Comparison of ENCODE assay signal across 8 mouse cellular contexts in genomic region chr7:109169505-109170440, GRCm38 (mm10). TPM values are rescaled to one million over a fixed set of nuclear protein-coding genes. Genes with fewer than 3 reads are reported as not detected.
DNase-seq lines count a peak whose midpoint lies in the region; ATAC-seq and TF ChIP-seq lines count a peak whose summit lies in the region.

No protein-coding gene starts in this region.

- no peaks in the 10 kb centered on the region for H3K36me3 ChIP-seq in ES-Bruce4 (ENCODE audit: control insufficient read depth, insufficient read depth, low read length, poor library complexity, severe bottlenecking)
- no peaks in the 10 kb centered on the region for H3K36me3 ChIP-seq in heart, embryonic 14.5 days (ENCODE audit: control insufficient read depth, insufficient read depth, low read length)
- no peaks in the 10 kb centered on the region for H3K36me3 ChIP-seq in neural tube, embryonic 12.5 days

- TF ChIP-seq CTCF in gastrocnemius, adult 2 months (IDR thresholded peaks at IDR 0.05) = no peak
- no peak for TF ChIP-seq CTCF in ES-Bruce4 (IDR thresholded peaks at IDR 0.05; ENCODE audit: low read depth, low read length)

- under 1% methylated on average over 71 of the region's 72 CpGs for WGBS in heart, embryonic 14.5 days
- under 1% methylated on average over 72 of the region's 72 CpGs for WGBS in neural tube, embryonic 12.5 days

- H3K4me1 ChIP-seq in ES-Bruce4 (ENCODE audit: control insufficient read depth, insufficient read depth, low read length) = no peaks in the 10 kb centered on the region
- H3K4me1 ChIP-seq in heart, embryonic 14.5 days (ENCODE audit: control insufficient read depth in 2 of 2, insufficient read depth in 2 of 2, low read length in 2 of 2) = peaks cover 4 to 6% of the 10 kb centered on the region in 2 experiments; a peak in 2 of 4 replicates
- H3K4me1 ChIP-seq in neural tube, embryonic 12.5 days = peaks cover 40% of the 10 kb centered on the region

- no peak for TF ChIP-seq POLR2A in ES-Bruce4 (IDR thresholded peaks at IDR 0.05; ENCODE audit: insufficient read depth, low read length)

- H3K4me2 ChIP-seq in heart, embryonic 14.5 days (ENCODE audit: low read length) = peak overlapping the region; percentile 99
- peak overlapping the region; percentile 97 for H3K4me2 ChIP-seq in neural tube, embryonic 12.5 days (replicated peaks)

- H3K27me3 ChIP-seq in ES-Bruce4 (ENCODE audit: control insufficient read depth, insufficient read depth, low read length, poor library complexity, severe bottlenecking) = peaks cover 5% of the 10 kb centered on the region; the same call in 1 of the 2 replicates
- peaks cover 80% of the 10 kb centered on the region for H3K27me3 ChIP-seq in heart, embryonic 14.5 days (ENCODE audit: control insufficient read depth, insufficient read depth, low read length)
- H3K27me3 ChIP-seq in neural tube, embryonic 12.5 days (replicated peaks) = peaks cover 40% of the 10 kb centered on the region

- TF ChIP-seq EP300 in ES-Bruce4 (IDR thresholded peaks at IDR 0.05; ENCODE audit: insufficient read depth, low read depth, low read length) = no peak

- no peaks in the 10 kb centered on the region for H3K9me3 ChIP-seq in ES-Bruce4 (replicated peaks; ENCODE audit: control insufficient read depth, insufficient read depth, low read length, poor library complexity, severe bottlenecking)
- no peaks in the 10 kb centered on the region for H3K9me3 ChIP-seq in heart, embryonic 14.5 days (ENCODE audit: control insufficient read depth, low read length)
- no peaks in the 10 kb centered on the region for H3K9me3 ChIP-seq in neural tube, embryonic 12.5 days

- peak overlapping the region; percentile 25; the same call in 1 of the 2 replicates for H3K27ac ChIP-seq in gastrocnemius, adult 2 months
- no peak overlapping the region for H3K27ac ChIP-seq in ES-Bruce4 (ENCODE audit: insufficient read depth, low read length)
- H3K27ac ChIP-seq in heart, embryonic 14.5 days (replicated peaks in 1 of 2; ENCODE audit: control insufficient read depth in 1 of 2, insufficient read depth in 1 of 2, low read depth in 2 of 2, low read length in 2 of 2) = no peak overlapping the region
- peak overlapping the region; percentile 69 for H3K27ac ChIP-seq in neural tube, embryonic 12.5 days

- DNase-seq in gastrocnemius, adult 2 months = peak; percentile 49
- DNase-seq in gastrocnemius, postnatal 25 days = no peak
- peak; percentile 73 to 78 for DNase-seq in cerebellum, postnatal 36 days
- DNase-seq in left cerebral cortex, postnatal 4 days = peak; percentile 53
- DNase-seq in layer of hippocampus, adult 18-20 months (ENCODE audit: low spot score in 2 of 2) = no peak

- no peak for ATAC-seq in heart, embryonic 14.5 days (ENCODE audit: insufficient number of reproducible peaks, insufficient read depth, low FRiP score, low read depth)
- ATAC-seq in neural tube, embryonic 12.5 days (ENCODE audit: low FRiP score, low read depth) = peak; percentile 29

- H3K9ac ChIP-seq in ES-Bruce4 (ENCODE audit: low read depth, poor library complexity, severe bottlenecking) = peak overlapping the region; percentile 12; the same call in 1 of the 2 replicates
- peak overlapping the region; percentile 57 for H3K9ac ChIP-seq in heart, embryonic 14.5 days (ENCODE audit: low read length)
- peak overlapping the region; percentile 79 for H3K9ac ChIP-seq in neural tube, embryonic 12.5 days

- intact Hi-C loops in gastrocnemius, adult 2 months (cut with DNase I) = loop anchor here (1.0 to 5.0 kb wide), 2 partner anchors 30 to 48 kb away; no protein-coding TSS in a partner anchor
- intact Hi-C loops in left cerebral cortex, postnatal 4 days (cut with DNase I) = no loop called here

- H3K4me3 ChIP-seq in gastrocnemius, adult 2 months = peak overlapping the region; percentile 71
- peak overlapping the region; percentile 64 for H3K4me3 ChIP-seq in ES-Bruce4 (ENCODE audit: low read depth, low read length)
- peak overlapping the region; percentile 46 to 55 for H3K4me3 ChIP-seq in heart, embryonic 14.5 days (ENCODE audit: control insufficient read depth in 1 of 2, insufficient read depth in 1 of 2, low read depth in 1 of 2, low read length in 2 of 2)
- H3K4me3 ChIP-seq in neural tube, embryonic 12.5 days = peak overlapping the region; percentile 53

RNA-seq across cellular contexts. Expression of gene Lmo1, which starts 5.2 kb away (rescaled TPM):
- 1 to 10 TPM; 2.3 TPM for total RNA-seq in gastrocnemius, adult 2 months (2021)
- total RNA-seq in gastrocnemius, postnatal 25 days (2021) = 1 to 10 TPM; 2.4 to 3.0 TPM
- 1.3 and 2.0 TPM in 2 replicates for polyA plus RNA-seq in ES-Bruce4 (2011; ENCODE audit: insufficient read depth, insufficient read length, low read depth, missing spikeins)
- 1.9 and 2.6 TPM in 2 replicates for polyA plus RNA-seq in heart, embryonic 14.5 days (2014; fragmentation: Nextera tagmentation; extraction: Ambion mirVana)
- total RNA-seq in left cerebral cortex, postnatal 4 days (2021) = 10 to 100 TPM; 46.0 to 48.5 TPM
- polyA plus RNA-seq in neural tube, embryonic 12.5 days (2016; fragmentation: Nextera tagmentation; extraction: Ambion mirVana) = 24.3 and 27.0 TPM in 2 replicates
- 10 to 100 TPM; 65.6 to 72.7 TPM for total RNA-seq in layer of hippocampus, adult 18-20 months (2021)

Comparison
In these comparisons a context has a peak if more than half of its experiments do, and no peak if none do; other contexts are left out.
1. DNase-seq: peak in gastrocnemius, adult 2 months (single experiment), cerebellum, postnatal 36 days (2 of 2) and left cerebral cortex, postnatal 4 days (single experiment); none in gastrocnemius, postnatal 25 days (single experiment) and layer of hippocampus, adult 18-20 months (0 of 2).
2. H3K27ac ChIP-seq: peak in gastrocnemius, adult 2 months (single experiment) and neural tube, embryonic 12.5 days (single experiment); none in ES-Bruce4 (single experiment) and heart, embryonic 14.5 days (0 of 2).
3. H3K9ac ChIP-seq: peak in every context shown above with its lines; median percentile 79 in neural tube, embryonic 12.5 days; 57 in heart, embryonic 14.5 days; 12 in ES-Bruce4.
4. RNA of gene Lmo1, which starts 5.2 kb away (total RNA-seq): 65.6 to 72.7 TPM in layer of hippocampus, adult 18-20 months and 46.0 to 48.5 TPM in left cerebral cortex, postnatal 4 days; 2.4 to 3.0 TPM in gastrocnemius, postnatal 25 days and 2.3 TPM in gastrocnemius, adult 2 months; every median in the first group is over 10 times any median in the second.
5. Peak in every context shown above with its lines, with median percentiles within 50 percentile points of each other: H3K4me3 ChIP-seq.